Mouse (Mus musculus): ENCODE results near the gene Ric1. TPM values are rescaled to one million over a fixed set of nuclear protein-coding genes. Genes with fewer than 3 reads are reported as not detected.

Gene Ric1
- polyA plus RNA-seq (2014; fragmentation: Illumina TruSeq; extraction: RNeasy Lipid Tissue Mini Kit (QIAGEN cat#74804); ENCODE audit: low read depth, low replicate concordance) = 24.0 TPM

GRCm38 (mm10) chr19:29521637-29522435, at the start of gene Ric1:
Ric1 (plus strand) TSS chr19:29522282.

GRCm38 (mm10) chr19:29647651-29648549, 125.8 kb downstream of the Ric1 start, which contains the start of gene Ermp1:
Ermp1 (minus strand) TSS chr19:29648415.

Other genes starting within 250 kb of the Ric1 start
- 4.8 TPM for gene Insl6, start 196.9 kb upstream of the Ric1 start, polyA plus RNA-seq (2014; fragmentation: Illumina TruSeq; extraction: RNeasy Lipid Tissue Mini Kit (QIAGEN cat#74804); ENCODE audit: low read depth, low replicate concordance)
- gene Rln1, start 187.6 kb upstream of the Ric1 start, polyA plus RNA-seq (2014; fragmentation: Illumina TruSeq; extraction: RNeasy Lipid Tissue Mini Kit (QIAGEN cat#74804); ENCODE audit: low read depth, low replicate concordance) = not detected
- 53.2 TPM for gene Plgrkt, start 154.9 kb upstream of the Ric1 start, polyA plus RNA-seq (2014; fragmentation: Illumina TruSeq; extraction: RNeasy Lipid Tissue Mini Kit (QIAGEN cat#74804); ENCODE audit: low read depth, low replicate concordance)
- gene Cd274, start 154.8 kb upstream of the Ric1 start, polyA plus RNA-seq (2014; fragmentation: Illumina TruSeq; extraction: RNeasy Lipid Tissue Mini Kit (QIAGEN cat#74804); ENCODE audit: low read depth, low replicate concordance) = 6.3 TPM
- gene Pdcd1lg2, start 111.4 kb upstream of the Ric1 start, polyA plus RNA-seq (2014; fragmentation: Illumina TruSeq; extraction: RNeasy Lipid Tissue Mini Kit (QIAGEN cat#74804); ENCODE audit: low read depth, low replicate concordance) = not detected
- 104 TPM for gene Ermp1, start 126.1 kb downstream of the Ric1 start, polyA plus RNA-seq (2014; fragmentation: Illumina TruSeq; extraction: RNeasy Lipid Tissue Mini Kit (QIAGEN cat#74804); ENCODE audit: low read depth, low replicate concordance)
- gene Mlana, start 175.5 kb downstream of the Ric1 start, polyA plus RNA-seq (2014; fragmentation: Illumina TruSeq; extraction: RNeasy Lipid Tissue Mini Kit (QIAGEN cat#74804); ENCODE audit: low read depth, low replicate concordance) = not detected